Mouse (Mus musculus) layer of hippocampus, adult 18-20 months (tissue): ENCODE measurements around the gene Dll1. TPM values are rescaled to one million over a fixed set of nuclear protein-coding genes. Genes with fewer than 3 reads are reported as not detected.

Experiments used
- DNase-seq, 2 experiments: peaks; one replicate each; pipeline ENCODE4 v3.0.0; 2022; ENCODE audit warnings: low spot score in 2 of 2
- long read RNA-seq: library from polyadenylated mRNA; stranded (forward); transcript quantifications from one replicate; pipeline ENCODE4 v2.0.0, GENCODE M21; 2021
- total RNA-seq, 2 experiments: library from RNA; stranded (reverse); gene quantifications; 2 replicates each; pipeline ENCODE4 v1.2.3; 2021

Gene Dll1
- 10 to 100 TPM; 12.7 to 13.0 TPM for total RNA-seq
- long read RNA-seq, transcript Dll1-201 (11 exons, 3,581 nt), result major isoform, 8 of 11 reads
- long read RNA-seq, partial matches to known transcripts, result 2 of 11 reads
- long read RNA-seq, other reads (novel, unspliced or antisense), result 1 of 11 reads

DNA sequence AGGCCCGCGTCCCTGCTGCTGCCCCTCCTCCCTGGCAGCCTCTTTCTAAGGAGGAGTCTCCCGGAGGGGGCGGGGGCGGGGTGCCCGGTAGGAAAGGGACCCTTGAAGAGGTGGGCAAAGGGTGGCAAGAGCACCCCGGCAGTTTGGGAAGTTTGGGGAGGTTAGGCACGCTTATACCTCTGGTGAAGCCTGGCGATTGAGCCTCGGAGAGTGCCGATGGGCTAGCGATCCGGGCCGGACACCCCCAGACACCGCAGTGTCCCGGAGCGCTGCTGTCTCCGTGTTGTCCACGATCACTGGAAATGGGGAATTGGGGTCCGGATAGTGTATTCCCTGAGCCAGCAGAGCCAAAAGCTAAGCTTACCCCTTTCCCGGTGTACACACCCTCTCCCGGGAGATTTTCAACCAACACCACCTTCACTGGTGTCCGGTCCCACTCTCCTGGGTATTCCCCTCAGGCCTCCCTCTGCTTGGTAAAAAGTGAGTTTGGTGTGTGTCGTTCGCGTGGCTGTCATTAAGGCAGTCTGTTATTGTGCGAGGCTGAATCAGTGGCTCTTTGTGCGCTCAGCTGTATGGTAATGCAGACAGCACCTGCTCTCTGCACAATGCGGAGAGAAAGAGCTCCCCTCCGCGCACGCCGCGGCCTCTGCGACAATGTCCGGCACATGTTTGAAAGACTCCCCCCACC lies at the start of gene Dll1:
Dll1 (minus strand) TSS at position 379 of the 688 bp plus-strand sequence.
- DNase-seq, result peak in 1 of 2 experiments; percentile 48

DNA sequence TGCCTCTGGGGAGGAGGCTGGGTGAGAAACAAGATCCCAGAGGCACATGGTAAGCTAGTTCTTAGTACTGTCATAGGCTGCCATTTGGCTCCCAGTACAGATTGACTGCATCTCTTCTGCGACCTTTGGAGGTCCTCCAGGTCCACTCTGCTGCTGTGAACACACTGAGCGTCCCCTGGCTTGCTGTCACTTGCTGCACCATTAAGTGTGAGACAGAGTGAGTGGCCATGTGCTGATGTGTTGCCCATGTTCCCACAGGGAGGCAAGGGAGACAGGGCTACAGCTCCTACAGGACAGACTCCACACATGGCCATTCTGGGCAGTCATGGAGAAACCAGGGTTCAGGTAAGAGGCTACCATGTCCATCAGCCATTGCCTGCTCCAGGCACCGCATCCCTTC lies 49.3 kb upstream of the Dll1 start:
- no peak for DNase-seq

DNA sequence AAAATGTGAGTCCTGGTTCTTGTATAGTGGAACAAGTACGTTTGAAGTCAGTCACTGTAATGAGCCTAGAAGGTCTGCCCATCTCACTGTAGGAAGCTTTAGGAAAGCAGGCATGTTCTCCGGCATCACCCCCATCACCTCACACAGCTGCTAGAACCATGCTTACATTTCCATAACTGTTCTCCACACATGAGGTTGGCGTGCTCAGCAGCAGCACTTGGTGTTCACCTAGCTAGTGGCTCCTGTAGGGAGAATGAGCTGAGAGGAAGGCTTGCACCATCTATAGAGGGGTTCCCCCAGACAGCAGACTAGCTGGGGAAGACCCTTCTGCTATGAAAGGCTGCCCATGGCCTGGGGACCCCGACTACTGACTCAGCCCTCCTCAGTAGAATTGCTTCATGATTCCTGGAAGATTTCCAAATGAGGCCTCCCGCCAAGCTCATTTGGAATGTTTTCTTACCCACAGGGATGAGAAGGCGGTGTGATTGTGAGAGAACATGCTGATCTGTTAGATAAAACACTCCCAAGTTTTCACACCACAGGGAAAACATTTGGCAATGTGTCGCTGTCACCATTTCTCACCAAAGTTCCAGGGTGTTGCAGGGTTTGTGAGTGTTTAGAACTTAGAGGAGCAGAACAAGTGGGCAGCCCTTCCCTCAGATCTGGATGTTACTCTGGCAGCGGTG lies 46.6 kb upstream of the Dll1 start:
- DNase-seq, result peak; percentile 74 to 89

DNA sequence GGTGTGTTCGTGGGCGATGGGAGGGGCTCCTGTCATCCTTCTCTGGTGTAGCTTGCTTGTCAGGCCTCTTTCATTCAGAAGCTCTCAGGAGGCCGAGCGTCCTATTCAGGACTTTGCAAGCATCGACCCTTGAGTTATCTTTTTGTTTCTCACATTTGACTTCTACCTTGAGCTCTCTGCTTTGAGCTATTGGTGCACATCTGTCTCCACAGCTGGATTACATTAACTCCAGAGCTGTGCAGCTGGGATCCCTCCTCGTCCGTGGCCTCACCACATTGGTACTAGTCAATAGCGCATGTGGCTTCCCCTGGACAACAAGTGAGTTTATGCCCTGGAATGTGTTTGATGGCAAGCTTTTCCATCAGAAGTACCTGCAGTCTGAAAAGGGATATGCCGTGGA lies 46.0 kb upstream of the Dll1 start:
- DNase-seq, result no peak

DNA sequence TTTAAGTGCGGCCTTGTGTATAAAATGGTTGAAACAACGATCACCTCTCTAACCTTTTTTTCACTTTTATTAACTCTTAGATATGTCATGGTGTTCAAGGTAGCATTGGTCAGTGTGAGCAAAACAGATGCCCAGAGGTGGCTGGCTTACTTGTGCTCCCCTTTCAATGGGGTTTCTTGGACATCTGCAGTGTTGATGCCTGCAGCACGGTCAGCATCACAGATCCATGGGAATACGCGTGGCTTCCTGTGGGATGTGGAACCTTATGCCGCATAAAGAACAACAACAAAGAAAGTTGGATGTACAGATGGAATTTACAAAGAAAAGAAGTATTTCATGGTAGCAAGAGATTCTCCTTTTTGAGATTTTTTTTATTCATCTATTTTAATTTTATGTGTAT lies 44.8 kb upstream of the Dll1 start:
- no peak for DNase-seq

DNA sequence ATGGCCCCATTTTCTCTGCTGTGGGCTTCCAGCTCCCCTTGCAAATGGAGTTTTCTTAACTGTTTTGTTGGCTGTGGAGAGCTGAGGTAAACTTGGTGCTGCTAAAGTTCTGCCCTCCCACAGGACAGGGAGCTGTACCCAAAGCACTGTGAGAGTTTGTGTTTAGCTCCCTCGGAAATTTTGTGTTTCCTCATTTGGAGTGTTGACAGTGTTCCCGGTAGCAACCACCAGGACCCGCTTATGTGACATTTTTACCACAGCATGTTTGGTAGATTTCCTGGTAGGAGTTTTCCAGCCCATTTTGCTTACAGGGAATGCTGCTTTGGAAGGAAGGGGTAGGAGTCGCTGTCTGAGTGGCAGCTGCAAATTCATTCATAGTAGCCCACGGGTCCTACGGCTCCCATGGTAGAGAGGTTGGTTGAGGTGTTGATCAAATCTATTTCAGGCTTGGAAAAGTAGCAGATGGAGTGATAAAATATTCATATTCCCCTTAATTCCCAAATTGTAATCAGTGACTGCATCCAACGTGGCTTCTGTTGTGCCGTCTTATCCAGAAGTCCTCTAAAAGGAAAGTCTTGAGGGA lies 43.4 kb upstream of the Dll1 start:
- peak; percentile 21 to 70 for DNase-seq

DNA sequence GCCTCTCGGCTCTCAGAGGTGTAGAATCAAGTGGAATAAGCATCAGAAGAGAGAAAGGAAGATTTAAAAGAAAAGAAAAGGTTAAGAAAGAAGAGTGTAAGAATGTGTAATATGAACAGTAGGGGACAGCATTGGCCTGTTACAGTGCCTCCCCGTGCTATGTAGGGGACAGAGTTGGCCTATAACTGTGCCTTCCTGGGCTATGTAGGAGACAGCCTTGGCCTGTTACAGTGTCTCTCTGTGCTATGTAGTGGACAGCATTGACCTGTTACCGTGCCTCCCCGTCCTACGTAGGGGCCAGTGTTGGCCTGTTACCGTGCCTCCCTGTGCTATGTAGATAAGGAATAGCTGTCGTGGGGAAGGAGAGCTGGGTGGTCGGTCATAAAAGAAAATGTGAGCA lies 42.9 kb upstream of the Dll1 start:
- DNase-seq, result no peak

DNA sequence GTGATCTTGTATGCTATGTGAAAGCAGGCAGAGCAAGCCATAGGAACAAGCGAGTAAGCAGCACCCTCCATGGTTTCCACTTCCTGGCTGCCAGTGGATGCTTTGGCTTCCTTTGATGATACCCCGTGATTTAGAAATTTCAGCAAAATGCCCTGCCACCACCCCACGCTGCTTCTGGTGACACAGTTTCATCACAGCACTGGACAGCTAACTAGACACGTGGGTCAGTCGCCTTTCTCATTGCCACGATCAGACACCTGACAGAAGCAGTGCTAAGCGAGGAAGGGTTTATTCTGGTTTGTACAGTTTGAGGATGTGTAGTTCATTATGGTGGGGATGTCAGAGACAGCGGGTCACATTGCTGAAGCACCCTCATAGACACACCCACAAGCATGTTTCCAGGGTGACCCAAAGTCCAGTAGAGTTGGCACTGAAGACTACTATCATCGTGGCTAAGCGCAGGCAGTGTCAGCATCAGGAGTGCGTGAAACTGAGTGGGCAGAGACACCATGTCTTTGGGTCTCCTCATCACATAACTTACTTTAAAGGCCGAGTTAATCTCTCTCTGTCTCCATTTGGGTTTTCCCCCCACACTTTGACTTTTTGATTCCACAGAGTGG lies 40.0 kb upstream of the Dll1 start:
- DNase-seq, result no peak

DNA sequence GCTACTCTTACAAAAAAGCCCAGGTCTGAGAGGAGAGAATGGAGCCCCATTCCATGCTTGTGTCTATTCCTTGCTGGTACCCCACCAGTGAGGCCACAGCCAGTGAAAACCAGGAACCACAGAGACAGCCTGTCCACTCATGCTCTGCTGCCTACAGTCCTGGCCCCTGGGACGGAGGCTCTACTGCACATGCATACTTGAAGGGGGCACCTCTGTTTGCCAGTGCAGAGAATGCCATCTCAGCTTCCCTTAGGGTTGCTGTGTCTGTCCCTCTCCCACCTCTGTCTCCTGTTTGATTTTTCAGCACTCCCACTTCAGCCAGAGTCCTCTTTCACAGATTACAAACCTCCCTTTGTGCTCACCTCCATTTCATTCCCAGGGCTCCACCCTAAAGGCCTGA lies 34.2 kb upstream of the Dll1 start:
- DNase-seq, result no peak

DNA sequence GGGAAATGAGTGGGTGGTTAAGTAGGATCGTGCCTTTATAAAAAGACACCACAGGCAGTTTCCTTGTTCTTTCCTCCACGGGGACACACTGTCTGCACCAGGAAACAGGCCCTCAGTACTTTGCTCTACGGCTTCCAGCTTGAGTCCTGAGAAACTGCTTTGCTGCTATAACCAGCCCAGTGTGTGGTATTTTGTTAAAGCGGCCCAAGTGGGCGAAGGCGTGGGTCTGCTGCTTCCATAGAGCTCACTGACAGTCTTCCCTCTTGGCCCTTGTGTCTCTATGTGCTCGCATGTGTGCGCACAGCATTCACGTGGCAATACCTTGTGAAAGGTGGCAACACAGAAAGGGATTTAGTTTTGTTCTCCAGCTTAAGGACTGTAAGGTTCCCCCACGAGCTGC lies 32.6 kb upstream of the Dll1 start:
- peak in 1 of 2 experiments; percentile 48 for DNase-seq

DNA sequence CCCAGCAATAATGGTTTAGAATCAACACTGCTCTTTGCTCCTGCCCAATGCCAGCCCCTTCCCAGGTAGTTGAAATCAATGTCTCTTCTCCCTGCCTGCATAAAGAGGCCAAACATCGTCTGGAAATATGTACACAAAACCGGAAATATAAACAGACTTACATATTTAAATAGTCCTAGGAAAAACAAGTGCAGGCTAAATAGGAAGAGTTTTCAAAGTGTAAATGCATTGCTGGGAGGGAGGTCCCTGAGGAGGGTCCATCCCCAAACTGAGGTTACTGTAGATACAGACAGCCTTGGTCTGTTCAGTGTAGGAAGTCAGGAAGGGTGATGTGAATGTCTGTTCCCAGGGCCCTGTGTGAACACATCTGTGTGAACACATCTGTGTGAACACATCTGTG lies 29.9 kb upstream of the Dll1 start:
- no peak for DNase-seq

DNA sequence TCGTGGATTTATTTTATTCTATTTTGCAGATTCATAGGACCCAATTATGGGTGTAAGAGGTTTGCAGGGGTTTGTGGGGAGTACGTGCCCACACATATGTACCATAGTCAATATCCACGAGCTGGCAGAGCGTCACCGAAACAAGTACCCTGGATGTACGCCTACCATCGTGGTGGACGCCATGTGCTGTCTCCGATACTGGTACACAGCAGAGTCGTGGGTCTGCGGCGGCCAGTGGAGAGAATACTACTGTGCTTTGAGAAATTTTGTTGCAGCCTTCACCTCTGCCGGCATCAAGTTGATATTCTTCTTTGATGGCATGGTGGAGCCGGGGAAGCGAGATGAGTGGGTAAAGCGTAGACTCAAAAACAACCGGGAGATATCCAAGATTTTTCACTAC lies 25.0 kb upstream of the Dll1 start:
- no peak for DNase-seq

DNA sequence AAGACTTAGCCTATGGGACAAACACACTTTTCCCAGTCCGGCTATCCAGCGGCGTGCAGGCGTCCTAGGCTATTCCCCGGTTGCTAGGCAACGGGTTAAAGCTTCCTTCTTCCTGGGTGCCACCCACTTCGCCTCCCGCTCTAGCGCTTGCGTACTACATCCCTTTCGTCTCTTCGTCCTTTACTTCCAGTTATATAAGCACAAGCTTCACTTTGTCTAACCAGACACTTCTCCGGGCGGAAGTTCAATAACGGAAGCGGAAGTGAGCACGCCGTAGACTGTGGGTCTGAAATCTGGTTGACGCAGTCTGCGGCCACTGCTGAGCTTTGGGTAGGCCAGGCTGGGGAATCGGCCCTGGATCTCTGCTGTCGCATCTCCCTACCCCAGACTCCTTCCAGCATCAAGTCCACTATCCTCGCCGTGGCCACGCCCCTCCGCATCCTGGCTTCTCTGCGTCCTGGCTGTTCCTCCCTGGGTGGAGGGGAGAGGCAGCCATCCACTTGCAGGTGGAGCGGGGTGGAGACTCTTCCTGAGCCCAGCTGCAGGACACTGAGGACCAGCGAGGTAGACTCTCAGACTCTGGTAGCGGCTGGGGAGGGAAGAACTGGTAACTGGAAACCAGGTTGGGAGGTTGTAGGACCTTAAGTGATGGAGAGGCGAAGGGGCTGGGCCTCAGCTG lies 19.5 kb upstream of the Dll1 start, which contains the start of gene Fam120b:
Fam120b (plus strand) TSS at position 206 of the 679 bp plus-strand sequence.
- DNase-seq, result peak; percentile 92 to 96

DNA sequence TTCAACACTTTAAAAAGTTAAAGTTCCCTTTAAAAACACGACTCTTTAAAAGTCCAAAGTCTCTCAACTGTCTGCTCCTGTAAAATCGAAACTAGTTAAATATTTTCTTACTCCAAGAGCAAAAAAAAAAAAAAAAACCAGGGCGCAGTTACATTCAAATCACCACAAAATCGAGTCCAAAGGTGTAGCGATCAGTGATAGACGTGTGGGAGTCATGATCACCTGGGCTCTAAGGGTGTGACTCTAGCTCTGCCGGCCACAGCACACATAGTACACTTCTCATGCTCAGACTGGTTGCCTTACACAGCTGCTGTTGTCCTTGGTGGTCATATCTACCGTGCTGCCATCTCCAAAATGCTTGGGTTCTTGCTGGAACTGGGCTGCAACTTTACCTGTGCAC lies 12.7 kb upstream of the Dll1 start:
- DNase-seq, result no peak

DNA sequence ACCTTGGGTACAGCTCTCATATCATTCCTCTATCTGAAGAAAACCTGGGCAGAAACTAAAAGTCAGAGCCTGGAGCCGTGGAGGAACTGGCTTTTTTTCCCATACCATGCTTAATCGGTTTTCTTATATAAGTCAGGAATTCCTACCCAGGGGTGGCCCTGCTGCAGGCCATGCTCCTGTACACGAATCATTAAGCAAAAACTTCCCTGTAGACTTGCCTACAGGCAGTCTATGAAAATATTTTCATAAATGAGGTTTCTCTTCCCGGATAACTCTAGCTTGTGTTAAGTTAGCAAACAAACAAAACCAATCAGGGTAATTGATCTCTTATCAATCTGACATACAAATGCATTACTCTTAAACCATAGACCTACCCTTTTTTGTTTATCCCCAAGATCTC lies 12.2 kb upstream of the Dll1 start:
- DNase-seq, result no peak

DNA sequence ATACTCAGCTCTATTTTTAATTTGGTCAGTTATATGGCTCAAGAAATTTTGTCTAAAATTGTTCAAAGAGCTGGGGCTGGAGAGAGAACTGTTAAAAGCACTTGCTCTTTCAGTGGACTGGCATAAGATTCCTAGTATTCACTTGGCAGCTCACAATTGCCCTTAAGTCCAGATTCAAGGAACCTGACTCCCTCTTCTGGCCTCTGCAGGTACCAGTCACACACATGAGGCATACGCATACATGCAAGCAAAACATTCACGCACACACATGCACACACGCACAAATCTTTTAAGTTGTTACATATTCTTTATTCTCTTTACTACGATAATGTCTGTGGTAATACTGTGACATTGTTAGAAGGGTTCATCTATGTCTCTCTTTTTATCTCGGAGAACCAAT lies 6.7 kb upstream of the Dll1 start:
- DNase-seq, result no peak

DNA sequence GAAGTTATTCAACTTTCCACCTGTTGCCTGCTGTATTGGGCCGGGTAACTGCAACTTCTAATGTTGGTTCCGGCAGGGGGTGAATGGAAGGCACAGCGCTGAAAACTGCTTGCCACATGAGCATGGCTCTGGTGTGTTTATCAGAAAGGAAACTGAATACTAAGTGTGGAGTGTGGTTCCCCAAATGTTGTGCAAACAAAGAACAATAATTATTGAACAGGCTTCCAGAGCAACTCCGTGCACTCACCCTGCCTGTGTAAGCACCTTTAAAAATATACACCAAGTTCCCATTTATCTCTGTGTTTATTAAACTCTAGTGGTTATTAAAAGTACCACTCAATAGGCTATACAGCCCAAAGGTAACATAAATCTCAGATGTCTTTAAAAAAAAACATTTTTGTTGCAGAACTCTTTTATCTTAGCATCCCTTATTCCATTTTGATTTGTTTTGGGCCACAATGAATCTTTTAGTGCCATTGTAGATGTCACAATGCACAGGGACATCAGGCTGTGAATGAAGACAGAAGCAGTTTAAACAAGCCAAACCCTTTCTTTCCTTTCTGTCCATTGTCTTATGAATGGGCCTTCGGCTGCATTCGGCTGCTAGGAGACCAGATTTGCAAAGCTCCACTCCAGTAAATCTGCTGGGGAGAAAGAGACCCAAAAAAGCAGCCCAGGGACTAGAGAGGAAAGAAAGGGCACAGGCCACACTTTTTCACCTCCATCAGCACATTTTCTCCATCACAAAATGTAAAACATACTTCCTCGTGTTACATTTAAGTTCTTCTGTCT lies 5.4 kb upstream of the Dll1 start:
- no peak for DNase-seq

DNA sequence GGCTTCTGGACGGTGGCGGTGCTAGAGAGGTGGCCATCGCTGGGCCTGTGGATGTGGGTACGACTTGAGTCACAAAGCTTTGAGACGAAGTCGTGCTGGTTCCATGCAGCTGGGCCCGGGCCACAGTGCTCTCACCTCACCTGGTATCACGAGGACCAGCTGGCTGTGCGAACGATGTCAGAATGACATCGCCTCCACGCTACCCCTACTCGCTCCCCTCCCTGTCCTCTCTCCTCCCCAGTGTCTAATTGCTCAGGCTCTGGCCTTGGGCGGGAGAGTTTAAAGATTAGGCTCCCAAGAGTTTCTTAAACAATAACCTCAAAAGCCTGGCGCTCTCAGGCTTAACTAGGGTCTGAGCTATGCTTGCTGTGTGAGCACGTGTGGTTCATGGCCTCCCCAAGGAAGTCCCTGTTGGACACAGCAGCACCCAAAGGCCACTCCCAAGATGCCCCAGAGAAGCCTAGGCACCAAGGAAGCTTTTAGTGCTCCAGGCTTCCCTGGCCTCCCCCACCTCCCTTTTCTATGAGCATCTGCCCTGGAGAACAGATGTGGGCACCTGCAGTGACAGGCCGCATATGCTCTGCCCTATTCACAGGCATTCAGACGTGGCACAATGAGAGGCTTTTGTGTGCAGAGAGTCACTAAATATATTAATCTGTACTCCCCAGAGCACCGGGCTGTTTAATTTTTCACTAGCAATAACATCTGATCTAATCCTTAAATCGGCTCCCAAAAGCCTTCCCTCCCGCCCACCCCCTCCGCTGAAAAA lies 4.6 kb upstream of the Dll1 start:
- DNase-seq, result peak in 1 of 2 experiments; percentile 24

DNA sequence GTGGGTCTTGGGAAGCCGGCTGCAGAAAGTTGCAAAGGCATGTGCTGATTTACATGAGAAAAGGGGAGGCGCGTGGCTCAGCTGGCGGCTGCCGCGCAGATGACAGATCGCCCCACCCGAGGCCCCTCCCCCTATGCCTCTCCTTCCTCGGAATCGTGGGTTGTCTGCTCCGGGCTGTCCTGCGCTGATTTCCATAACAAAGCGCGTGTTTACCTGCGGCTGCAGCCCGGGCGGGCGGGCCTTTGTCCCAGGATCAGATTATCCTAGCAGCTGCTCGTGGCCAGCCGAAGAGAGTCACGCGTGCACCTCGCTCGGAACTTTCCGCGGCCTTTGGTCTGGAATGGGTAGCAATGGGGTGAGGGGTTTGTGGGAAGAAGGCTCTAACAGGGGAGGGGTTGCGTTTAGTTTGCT lies 4.0 kb upstream of the Dll1 start:
- peak in 1 of 2 experiments; percentile 54 for DNase-seq
